Mouse (Mus musculus): ENCODE results near the gene Memo1.

- TF ChIP-seq CTCF (IDR thresholded peaks at IDR 0.05; ENCODE audit: borderline replicate concordance, insufficient read depth, low read length) (no peak), POLR2A (IDR thresholded peaks at IDR 0.05; ENCODE audit: low read depth, low read length) (no peak)
Observed at GRCm38 (mm10) chr17:74267415-74268180, 27.7 kb downstream of the Memo1 start.
